8 mouse cellular contexts compared by ENCODE assay signal in the genomic region with DNA sequence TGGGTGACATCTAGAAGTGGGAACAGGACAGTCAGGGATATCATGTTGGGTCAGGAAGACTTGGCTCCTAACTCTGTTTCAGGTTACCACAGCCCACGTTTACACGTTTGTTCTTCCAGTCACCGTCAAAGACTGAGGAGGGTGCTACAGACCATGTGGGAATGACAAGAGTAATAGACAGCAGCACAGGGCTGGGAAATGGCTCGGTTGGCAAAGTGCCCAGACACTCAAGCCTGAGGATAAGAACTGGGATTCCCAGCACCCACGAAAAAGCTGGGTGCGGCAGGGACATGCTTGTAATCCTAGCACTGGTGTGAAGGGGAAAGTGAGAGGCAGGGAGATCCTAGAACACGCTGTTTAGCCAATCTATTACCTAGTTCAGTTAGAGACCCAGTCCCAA.
A peak's percentile ranks its signal among the peaks of the same experiment; 100 is the strongest.
DNase-seq lines count a peak whose midpoint lies in the region.

No protein-coding gene starts in this region.

- peak; percentile 59 for DNase-seq in adrenal gland, postnatal 14 days
- DNase-seq in adrenal gland, adult 2 months, result no peak
- peak; percentile 45 to 51 for DNase-seq in kidney, postnatal 4 days
- no peak for DNase-seq in kidney, postnatal 14 days
- DNase-seq in frontal cortex, postnatal 36 days (ENCODE audit: low spot score in 2 of 2), result peak; percentile 68 to 70
- peak; percentile 77 to 79 for DNase-seq in right cerebral cortex, adult 2 months (ENCODE audit: low spot score in 2 of 2)
- no peak for DNase-seq in testis, postnatal 10 days (ENCODE audit: low spot score)
- no peak for DNase-seq in ovary, postnatal 10 days (ENCODE audit: low spot score)

Comparison
In these comparisons a context has a peak if more than half of its experiments do, and no peak if none do; other contexts are left out.
1. DNase-seq: peak in adrenal gland, postnatal 14 days (single experiment), kidney, postnatal 4 days (2 of 2), frontal cortex, postnatal 36 days (2 of 2) and right cerebral cortex, adult 2 months (2 of 2); none in adrenal gland, adult 2 months (single experiment), kidney, postnatal 14 days (single experiment), testis, postnatal 10 days (single experiment) and ovary, postnatal 10 days (single experiment).